Mouse (Mus musculus) E14TG2a.4 (cell line): ENCODE results near the gene Ppt2.

Source experiments
- CTCF ChIP-seq: conservative IDR thresholded peaks from 2 replicates; pipeline ENCODE4 v1.5.1; 2014; ENCODE audit warnings: low read length
- NANOG ChIP-seq: IDR thresholded peaks from 2 replicates; pipeline ENCODE4 v1.6.1; 2014; ENCODE audit warnings: borderline replicate concordance, low read length, mixed read lengths
- POU5F1 ChIP-seq: IDR thresholded peaks from 2 replicates; pipeline ENCODE4 v1.6.1; 2014; ENCODE audit warnings: low read length, borderline replicate concordance

DNA sequence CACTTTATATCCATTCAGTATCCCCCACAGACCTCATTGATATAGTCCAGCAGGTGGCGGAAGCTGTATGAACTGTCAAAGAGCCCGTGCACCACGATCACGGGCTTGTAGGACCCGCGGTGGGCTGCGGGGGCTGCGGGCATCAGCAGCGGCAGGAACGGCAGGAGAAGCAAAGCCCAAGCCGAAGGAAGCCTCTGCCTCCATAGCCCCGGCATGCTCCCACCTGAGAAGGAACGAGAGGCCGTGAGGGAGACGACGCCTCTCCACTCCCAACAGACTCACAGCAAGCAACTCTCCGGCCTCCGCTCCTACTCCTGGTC lies 1.6 kb downstream of the Ppt2 start:
- no peak for TF ChIP-seq CTCF
- no peak for TF ChIP-seq POU5F1
- TF ChIP-seq NANOG, result no peak
